Mouse (Mus musculus) liver, adult 2 months (tissue): ENCODE data around the gene Fzd5.

ENCODE experiments used
- CTCF ChIP-seq: fragments of 200-500 bp; IDR thresholded peaks from 2 replicates; pipeline ENCODE4 v1.5.1; 2011; ENCODE audit warnings: low read depth, low read length, control low read depth
- POLR2A ChIP-seq: fragments of 200-500 bp; IDR thresholded peaks from 2 replicates; pipeline ENCODE4 v1.6.1; 2011; ENCODE audit warnings: low read length, control low read depth; ENCODE audit not compliant: insufficient read depth; ENCODE audit errors: extremely low read depth

DNA sequence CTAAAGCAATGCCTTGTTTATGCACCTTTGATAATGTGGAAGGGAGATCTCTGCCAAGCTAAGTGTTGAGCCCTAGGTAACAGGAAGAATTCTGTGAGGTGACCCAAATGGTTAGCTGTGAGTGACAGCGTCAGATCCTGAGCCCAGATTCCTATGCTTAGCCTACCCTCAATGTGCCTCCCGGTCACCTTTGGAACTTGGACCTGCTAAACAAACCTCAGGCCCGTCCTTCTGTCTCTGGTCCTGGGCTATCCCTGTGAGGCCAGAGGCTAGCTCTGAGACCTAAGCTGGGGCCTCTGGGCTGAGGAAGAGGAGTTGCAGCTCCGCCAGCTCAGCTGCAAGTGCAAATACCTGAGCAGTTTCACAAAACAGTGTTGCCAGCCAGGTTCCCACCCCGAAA lies 17.1 kb upstream of the Fzd5 start:
- TF ChIP-seq CTCF (no peak), POLR2A (no peak)
